Mouse (Mus musculus): ENCODE data around the gene Hoxa13. TPM values are rescaled to one million over a fixed set of nuclear protein-coding genes. Genes with fewer than 3 reads are reported as not detected.

Gene Hoxa13
- polyA plus RNA-seq, 1 experiment from 2014 or later: not detected

DNA sequence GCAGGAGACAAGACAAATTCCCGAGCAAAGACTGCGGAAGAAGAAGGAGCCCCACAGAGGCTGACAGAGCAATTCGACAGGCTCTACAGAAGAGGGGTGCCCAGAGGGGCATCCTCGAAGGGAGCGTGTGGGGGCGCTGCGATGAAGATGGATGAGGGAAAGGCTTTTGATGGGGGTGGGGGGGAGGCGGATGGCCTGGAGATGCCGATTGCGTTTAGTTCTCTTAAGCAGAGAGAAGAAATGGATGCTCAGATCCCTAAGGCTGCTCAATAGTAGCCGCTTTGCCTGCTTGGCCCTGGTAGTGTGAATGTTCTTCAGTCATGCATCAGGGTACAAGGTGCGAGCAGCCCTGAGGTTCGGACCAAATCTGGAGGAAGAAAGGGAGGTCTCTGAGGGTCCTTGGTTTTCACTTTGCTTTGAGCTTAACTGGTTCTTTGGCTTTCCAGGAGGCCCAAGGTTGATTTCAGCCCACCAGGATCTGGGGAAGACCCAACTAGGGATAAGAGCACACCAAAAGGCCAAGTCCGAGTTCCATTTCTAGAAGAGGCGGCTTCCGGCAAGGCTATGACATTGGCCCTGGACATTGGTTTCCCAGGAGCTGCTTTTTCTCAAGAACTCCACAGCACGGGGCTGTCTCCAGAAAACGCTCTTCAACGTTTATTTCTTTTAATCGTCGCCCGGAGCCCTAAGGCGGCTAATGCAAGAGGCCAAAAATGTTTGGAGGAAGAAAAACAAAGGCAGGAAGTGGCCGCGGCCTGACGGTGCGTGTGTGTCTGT is 11.9 kb downstream of the Hoxa13 start:
- H3K4me1 ChIP-seq (replicated peaks; ENCODE audit: insufficient read depth, low read length): peaks cover 19% of the 10 kb centered on the region
- no peak for TF ChIP-seq CTCF (IDR thresholded peaks at IDR 0.05; ENCODE audit: low read depth)
- peaks cover 20% of the 10 kb centered on the region for H3K27me3 ChIP-seq (ENCODE audit: insufficient read depth, low read length)
- H3K4me3 ChIP-seq (replicated peaks; ENCODE audit: low read depth, low read length): peak overlapping the region; percentile 72
- 11% methylated on average over 27 of the region's 27 CpGs for WGBS
- no peak for ATAC-seq (replicated peaks; ENCODE audit: low FRiP score, low read depth)
- peak overlapping the region; percentile 90 for H3K4me2 ChIP-seq (ENCODE audit: low read length)
- H3K9me3 ChIP-seq (replicated peaks; ENCODE audit: low read length): no peaks in the 10 kb centered on the region
- DNase-seq (ENCODE audit: low spot score): peak; percentile 77
- H3K9ac ChIP-seq (ENCODE audit: low read depth, low read length): peak overlapping the region; percentile 60
- H3K36me3 ChIP-seq (ENCODE audit: insufficient read depth, low read length): no peaks in the 10 kb centered on the region
- peak overlapping the region; percentile 78 for H3K27ac ChIP-seq

DNA sequence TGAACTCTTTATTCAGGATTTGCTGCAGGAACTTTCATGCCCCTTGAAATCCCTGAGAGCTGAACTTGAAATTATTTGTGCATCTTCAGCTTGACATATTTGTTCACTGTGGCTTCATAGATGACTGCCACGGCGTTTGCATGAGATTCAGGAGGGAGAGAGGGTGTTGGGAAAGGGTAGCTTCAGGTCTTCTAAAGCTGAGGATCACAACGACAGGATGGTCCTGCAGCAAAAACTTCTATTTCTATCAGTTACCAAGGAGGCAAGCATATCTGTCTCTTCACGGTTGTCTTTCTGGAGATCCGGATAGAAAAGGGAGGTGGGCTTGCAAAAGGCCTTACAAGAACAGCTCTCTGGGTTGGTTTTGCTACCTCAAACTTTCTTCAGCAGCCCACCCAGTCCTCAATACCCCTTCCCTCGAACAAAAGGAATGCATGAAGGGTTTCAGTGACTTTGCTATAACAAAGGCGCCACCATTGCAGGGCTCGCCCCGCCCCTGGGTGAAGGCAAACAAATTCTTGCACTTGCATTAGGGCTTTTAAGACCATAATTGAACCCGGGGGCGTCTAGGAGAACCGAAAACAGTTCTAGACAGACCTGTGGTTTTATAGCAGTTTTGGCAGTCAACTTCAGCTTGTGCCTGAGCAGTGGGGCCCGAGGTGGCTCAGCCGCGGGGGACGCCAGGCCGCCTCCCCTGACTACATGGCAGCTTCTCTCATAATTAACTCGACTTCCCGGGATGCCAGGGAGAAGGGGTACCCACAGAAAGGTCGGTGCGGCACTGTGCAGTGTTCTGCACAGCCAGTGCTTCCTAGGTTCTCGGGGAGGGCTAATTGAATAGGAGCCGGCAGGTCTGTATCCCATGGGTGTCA is 12.7 kb downstream of the Hoxa13 start:
- H3K27me3 ChIP-seq (ENCODE audit: insufficient read depth, low read length): peaks cover 20% of the 10 kb centered on the region
- H3K4me3 ChIP-seq (replicated peaks; ENCODE audit: low read depth, low read length): peak overlapping the region; percentile 72
- H3K9ac ChIP-seq (ENCODE audit: low read depth, low read length): peak overlapping the region; percentile 60
- ATAC-seq (replicated peaks; ENCODE audit: low FRiP score, low read depth) (no peak), DNase-seq (ENCODE audit: low spot score) (no peak)
- WGBS: 10% methylated on average over 23 of the region's 23 CpGs
- peak overlapping the region; percentile 90 for H3K4me2 ChIP-seq (ENCODE audit: low read length)
- peak overlapping the region; percentile 78 for H3K27ac ChIP-seq
- no peaks in the 10 kb centered on the region for H3K36me3 ChIP-seq (ENCODE audit: insufficient read depth, low read length)
- H3K4me1 ChIP-seq (replicated peaks; ENCODE audit: insufficient read depth, low read length): peaks cover 13% of the 10 kb centered on the region
- no peaks in the 10 kb centered on the region for H3K9me3 ChIP-seq (replicated peaks; ENCODE audit: low read length)
- TF ChIP-seq CTCF (IDR thresholded peaks at IDR 0.05; ENCODE audit: low read depth): no peak

DNA sequence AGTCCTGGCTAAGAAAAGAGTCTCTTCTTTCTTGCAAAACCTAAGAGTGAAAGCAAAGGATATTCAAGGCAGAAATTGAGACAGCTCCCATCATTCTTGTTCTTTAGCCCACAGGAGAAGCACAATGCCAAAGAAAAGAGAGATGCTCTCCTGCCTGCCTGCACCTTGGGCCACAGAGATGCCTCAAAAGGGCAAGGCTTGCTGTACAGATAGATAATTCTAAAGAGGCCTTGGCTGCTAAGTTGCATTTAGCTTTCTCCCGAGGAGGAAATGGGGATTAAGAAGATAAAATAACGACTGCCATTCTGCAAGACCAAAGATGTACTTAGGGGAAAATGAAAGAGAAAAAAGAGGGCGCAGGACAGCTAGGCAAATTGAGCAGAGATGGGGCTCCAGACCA is 13.8 kb downstream of the Hoxa13 start:
- 15% methylated on average over 3 of the region's 3 CpGs for WGBS
- ATAC-seq (replicated peaks; ENCODE audit: low FRiP score, low read depth) (no peak), DNase-seq (ENCODE audit: low spot score) (no peak)
- H3K4me2 ChIP-seq (ENCODE audit: low read length): peak overlapping the region; percentile 90
- peak overlapping the region; percentile 93 for H3K9ac ChIP-seq (ENCODE audit: low read depth, low read length)
- TF ChIP-seq CTCF (IDR thresholded peaks at IDR 0.05; ENCODE audit: low read depth): no peak
- H3K4me1 ChIP-seq (replicated peaks; ENCODE audit: insufficient read depth, low read length): peaks cover 13% of the 10 kb centered on the region
- no peaks in the 10 kb centered on the region for H3K36me3 ChIP-seq (ENCODE audit: insufficient read depth, low read length)
- H3K27ac ChIP-seq: peak overlapping the region; percentile 88
- H3K9me3 ChIP-seq (replicated peaks; ENCODE audit: low read length): no peaks in the 10 kb centered on the region
- peak overlapping the region; percentile 72 for H3K4me3 ChIP-seq (replicated peaks; ENCODE audit: low read depth, low read length)
- H3K27me3 ChIP-seq (ENCODE audit: insufficient read depth, low read length): peaks cover 10% of the 10 kb centered on the region; the same call in 1 of the 2 replicates

DNA sequence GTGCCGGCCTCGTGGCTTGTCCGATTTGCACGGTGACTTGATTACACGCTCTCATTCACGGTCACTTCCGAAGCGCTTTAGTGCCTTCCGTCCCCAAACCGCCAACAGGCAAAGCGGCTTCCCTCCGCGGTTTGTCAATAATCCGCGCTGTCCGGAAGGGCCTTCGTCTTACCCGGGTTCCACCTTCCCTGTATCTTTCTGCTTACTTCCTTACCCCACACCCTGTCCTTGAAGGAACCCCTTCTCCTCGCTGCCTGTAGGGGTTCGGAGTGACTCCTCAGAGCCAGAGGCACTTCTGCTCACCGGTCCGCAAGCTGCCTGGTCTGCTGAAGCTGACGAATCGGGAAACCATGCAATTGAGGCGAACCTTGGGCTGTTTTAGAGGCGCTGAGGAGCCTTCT is 14.3 kb downstream of the Hoxa13 start:
- Histone ChIP-seq H3K9me3 (replicated peaks; ENCODE audit: low read length) (no peaks in the 10 kb centered on the region), H3K4me1 (replicated peaks; ENCODE audit: insufficient read depth, low read length) (peaks cover 15% of the 10 kb centered on the region), H3K27me3 (ENCODE audit: insufficient read depth, low read length) (peaks cover 4% of the 10 kb centered on the region; the same call in 1 of the 2 replicates), H3K4me2 (ENCODE audit: low read length) (peak overlapping the region; percentile 90), H3K9ac (ENCODE audit: low read depth, low read length) (peak overlapping the region; percentile 93), H3K27ac (peak overlapping the region; percentile 88), H3K36me3 (ENCODE audit: insufficient read depth, low read length) (no peaks in the 10 kb centered on the region), H3K4me3 (replicated peaks; ENCODE audit: low read depth, low read length) (peak overlapping the region; percentile 72)
- ATAC-seq (replicated peaks; ENCODE audit: low FRiP score, low read depth) (no peak), DNase-seq (ENCODE audit: low spot score) (no peak)
- 2% methylated on average over 26 of the region's 26 CpGs for WGBS
- no peak for TF ChIP-seq CTCF (IDR thresholded peaks at IDR 0.05; ENCODE audit: low read depth)

DNA sequence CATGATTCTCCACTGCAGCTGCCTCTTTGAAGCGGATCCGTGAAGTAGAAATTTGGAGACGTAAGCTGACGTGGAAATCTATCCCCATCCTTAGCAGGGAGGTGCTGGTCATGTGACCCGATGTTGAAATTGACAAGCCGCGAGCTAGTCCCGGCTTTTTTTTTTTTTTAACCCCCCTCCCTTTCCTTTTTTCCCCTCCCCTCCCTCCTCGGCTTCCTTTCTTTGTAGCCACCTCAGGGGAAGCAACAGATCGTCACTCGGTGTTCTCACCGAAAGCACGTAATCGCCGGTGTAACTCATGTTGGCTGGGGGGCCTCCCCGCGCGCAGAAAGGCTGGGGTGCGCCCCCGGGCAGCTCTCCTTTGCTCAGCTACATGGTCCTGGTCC is 14.9 kb downstream of the Hoxa13 start, which contains the start of gene Hoxa11:
Gene Hoxa11, minus strand, starts transcription at position 54 of the 386 bp plus-strand sequence.
- H3K27ac ChIP-seq: peak within 1 kb of the TSS; percentile 88
- H3K4me2 ChIP-seq (ENCODE audit: low read length): peak within 1 kb of the TSS; percentile 90
- no peak for TF ChIP-seq CTCF (IDR thresholded peaks at IDR 0.05; ENCODE audit: low read depth)

More for the DNA sequence above, 14.9 kb downstream of the Hoxa13 start, which contains the start of gene Hoxa11:
- Histone ChIP-seq H3K4me3 (replicated peaks; ENCODE audit: low read depth, low read length) (peak within 1 kb of the TSS; percentile 72), H3K27me3 (ENCODE audit: insufficient read depth, low read length) (no peaks in the 10 kb centered on the region), H3K9me3 (replicated peaks; ENCODE audit: low read length) (no peaks in the 10 kb centered on the region), H3K36me3 (ENCODE audit: insufficient read depth, low read length) (no peaks in the 10 kb centered on the region), H3K4me1 (replicated peaks; ENCODE audit: insufficient read depth, low read length) (peaks cover 22% of the 10 kb centered on the region), H3K9ac (ENCODE audit: low read depth, low read length) (peak within 1 kb of the TSS; percentile 93)
- DNase-seq (ENCODE audit: low spot score): peak; percentile 95
- peak; percentile 8 for ATAC-seq (replicated peaks; ENCODE audit: low FRiP score, low read depth)
- 1% methylated on average over 20 of the region's 20 CpGs for WGBS
